Mouse (Mus musculus) neural tube, embryonic 13.5 days (tissue): Measurements from ENCODE around the gene Pex7. TPM values are rescaled to one million over a fixed set of nuclear protein-coding genes. Genes with fewer than 3 reads are reported as not detected.

Experiments used
- ATAC-seq: fragments of 200-750 bp; cut with Nextera tagmentation; 2 replicates; pipeline ENCODE4 v1.8.0; 2017; ENCODE audit warnings: low read depth, mild to moderate bottlenecking, moderate TSS enrichment, moderate library complexity
- H3K27ac ChIP-seq: fragments of 300-500 bp; sonication (generic); replicated peaks from 2 replicates; pipeline ENCODE4 v1.5.1; 2015; ENCODE audit warnings: moderate library complexity, mild to moderate bottlenecking, inconsistent platforms
- H3K27me3 ChIP-seq: fragments of 300-500 bp; sonication (generic); 2 replicates; pipeline ENCODE4 v1.6.1; 2015; ENCODE audit warnings: mild to moderate bottlenecking, inconsistent platforms
- H3K36me3 ChIP-seq: fragments of 300-500 bp; sonication (generic); 2 replicates; pipeline ENCODE4 v1.6.1; 2015; ENCODE audit warnings: mild to moderate bottlenecking, inconsistent platforms
- H3K4me1 ChIP-seq: fragments of 300-500 bp; sonication (generic); replicated peaks from 2 replicates; pipeline ENCODE4 v1.6.1; 2015; ENCODE audit warnings: inconsistent platforms
- H3K4me2 ChIP-seq: fragments of 300-500 bp; sonication (generic); 2 replicates; pipeline ENCODE4 v1.6.1; 2015; ENCODE audit warnings: inconsistent platforms, mild to moderate bottlenecking, moderate library complexity
- H3K4me3 ChIP-seq: fragments of 300-500 bp; sonication (generic); 2 replicates; pipeline ENCODE4 v1.5.1; 2015; ENCODE audit warnings: mild to moderate bottlenecking, inconsistent platforms
- H3K9ac ChIP-seq: fragments of 300-500 bp; sonication (generic); 2 replicates; pipeline ENCODE4 v1.6.1; 2015; ENCODE audit warnings: moderate library complexity, mild to moderate bottlenecking, inconsistent platforms
- H3K9me3 ChIP-seq: fragments of 300-500 bp; sonication (generic); 2 replicates; pipeline ENCODE4 v1.6.1; 2016; ENCODE audit warnings: inconsistent platforms
- WGBS: fragments of 180-500 bp; shearing (Covaris S2); methylation state at CpG from one replicate; pipeline ENCODE4 v1.1.7; 2015; 5-methylcytosine and 5-hydroxymethylcytosine counted together
- polyA plus RNA-seq: library from polyadenylated mRNA; unstranded; fragments of >200 nt; fragmentation: Nextera tagmentation; extraction: Ambion mirVana; gene quantifications from 2 replicates; pipeline ENCODE4 v1.2.1, GENCODE M21; 2015

The Pex7 gene
- polyA plus RNA-seq, 1 experiment from 2014 or later, result 33.4 TPM

GRCm38 (mm10) chr10:19941914-19942313 is 34.4 kb upstream of the Pex7 start:
- Histone ChIP-seq H3K9me3 (no peaks in the 10 kb centered on the region), H3K27me3 (peaks cover 7% of the 10 kb centered on the region), H3K4me1 (no peaks in the 10 kb centered on the region; the same call in 1 of the 2 replicates), H3K4me3 (no peak overlapping the region), H3K9ac (no peak overlapping the region), H3K36me3 (no peaks in the 10 kb centered on the region), H3K27ac (no peak overlapping the region), H3K4me2 (no peak overlapping the region)
- WGBS, result 87% methylated on average over 9 of the region's 9 CpGs
- ATAC-seq, result no peak

GRCm38 (mm10) chr10:19941063-19941462 is 33.6 kb upstream of the Pex7 start:
- ATAC-seq, result no peak
- Histone ChIP-seq H3K27me3 (peaks cover 10% of the 10 kb centered on the region), H3K4me2 (no peak overlapping the region), H3K36me3 (no peaks in the 10 kb centered on the region), H3K4me3 (no peak overlapping the region), H3K4me1 (no peaks in the 10 kb centered on the region; the same call in 1 of the 2 replicates), H3K9me3 (no peaks in the 10 kb centered on the region), H3K27ac (no peak overlapping the region), H3K9ac (no peak overlapping the region)
- 71% methylated on average over 6 of the region's 6 CpGs for WGBS

GRCm38 (mm10) chr10:19940626-19941025 is 33.1 kb upstream of the Pex7 start:
- H3K9me3 ChIP-seq, result no peaks in the 10 kb centered on the region
- H3K4me3 ChIP-seq, result no peak overlapping the region
- H3K36me3 ChIP-seq, result no peaks in the 10 kb centered on the region
- H3K4me2 ChIP-seq, result no peak overlapping the region
- H3K27ac ChIP-seq, result no peak overlapping the region
- 87% methylated on average over 8 of the region's 8 CpGs for WGBS
- H3K27me3 ChIP-seq, result peaks cover 14% of the 10 kb centered on the region
- H3K4me1 ChIP-seq, result no peaks in the 10 kb centered on the region; the same call in 1 of the 2 replicates
- H3K9ac ChIP-seq, result no peak overlapping the region
- no peak for ATAC-seq

- Histone ChIP-seq H3K4me1 (peaks cover 3% of the 10 kb centered on the region), H3K4me2 (no peak overlapping the region), H3K27me3 (peaks cover 19% of the 10 kb centered on the region), H3K36me3 (no peaks in the 10 kb centered on the region), H3K27ac (no peak overlapping the region), H3K9ac (no peak overlapping the region), H3K4me3 (no peak overlapping the region), H3K9me3 (no peaks in the 10 kb centered on the region)
- 88% methylated on average over 7 of the region's 7 CpGs for WGBS
- ATAC-seq, result no peak
These were observed 32.6 kb upstream of the Pex7 start for GRCm38 (mm10) chr10:19940127-19940526.

GRCm38 (mm10) chr10:19939282-19939705 is 31.8 kb upstream of the Pex7 start:
- WGBS, result 61% methylated on average over 8 of the region's 8 CpGs
- Histone ChIP-seq H3K4me3 (no peak overlapping the region), H3K36me3 (no peaks in the 10 kb centered on the region), H3K9me3 (no peaks in the 10 kb centered on the region), H3K27ac (no peak overlapping the region), H3K27me3 (peaks cover 28% of the 10 kb centered on the region), H3K9ac (no peak overlapping the region), H3K4me2 (no peak overlapping the region), H3K4me1 (peaks cover 9% of the 10 kb centered on the region)
- no peak for ATAC-seq

- WGBS, result 73% methylated on average over 6 of the region's 6 CpGs
- H3K4me3 ChIP-seq, result no peak overlapping the region
- H3K4me2 ChIP-seq, result no peak overlapping the region
- no peak for ATAC-seq
- no peak overlapping the region for H3K9ac ChIP-seq
- H3K27me3 ChIP-seq, result peaks cover 29% of the 10 kb centered on the region
- peaks cover 10% of the 10 kb centered on the region for H3K4me1 ChIP-seq
- H3K27ac ChIP-seq, result no peak overlapping the region
- H3K9me3 ChIP-seq, result no peaks in the 10 kb centered on the region
- no peaks in the 10 kb centered on the region for H3K36me3 ChIP-seq
These were observed 31.2 kb upstream of the Pex7 start for GRCm38 (mm10) chr10:19938738-19939137.

DNA sequence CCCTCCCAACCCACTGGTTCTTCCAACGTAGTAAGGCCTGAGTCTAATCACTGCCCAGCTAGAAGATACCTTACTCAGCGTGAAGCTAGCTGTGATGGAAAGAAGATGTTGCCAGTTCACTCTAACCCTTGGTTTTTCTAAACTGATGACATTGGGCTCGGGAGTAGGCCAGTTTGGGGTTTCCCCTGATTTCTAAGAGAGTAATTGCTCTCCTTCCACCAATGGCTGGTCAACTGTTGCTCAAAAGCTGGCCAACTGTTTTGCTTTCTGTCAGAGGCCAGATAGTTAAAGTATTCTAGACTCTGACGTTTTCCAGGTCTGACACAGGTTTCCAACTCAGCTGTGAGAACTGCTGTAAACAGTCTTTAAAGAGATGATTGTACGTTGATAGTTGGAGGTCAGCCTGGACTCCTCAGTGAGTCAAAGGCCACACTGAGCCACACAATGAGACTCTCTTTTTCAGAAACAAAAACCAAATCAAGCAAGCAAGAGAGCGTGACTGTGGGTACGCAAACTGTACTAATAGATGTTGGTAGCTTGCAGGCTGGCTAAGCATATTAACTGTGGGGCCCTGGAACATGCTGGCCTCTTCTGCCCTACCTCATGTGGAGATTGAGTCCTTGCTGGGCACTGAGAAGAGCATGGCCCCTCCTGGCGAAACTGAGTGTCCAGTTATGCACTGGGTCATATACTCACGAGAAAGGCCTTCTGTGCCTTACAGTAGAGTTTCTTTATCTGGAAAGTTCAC is 29.6 kb upstream of the Pex7 start:
- Histone ChIP-seq H3K4me2 (0 out of 2 replicates have a peak overlapping the region, but pooled peaks have one; percentile 9), H3K4me1 (peaks cover 18% of the 10 kb centered on the region), H3K9me3 (no peaks in the 10 kb centered on the region), H3K9ac (no peak overlapping the region), H3K4me3 (no peak overlapping the region), H3K27me3 (peaks cover 45% of the 10 kb centered on the region), H3K36me3 (no peaks in the 10 kb centered on the region), H3K27ac (no peak overlapping the region; the same call in 1 of the 2 replicates)
- WGBS, result 55% methylated on average over 9 of the region's 9 CpGs
- ATAC-seq, result no peak

- H3K9ac ChIP-seq, result no peak overlapping the region
- H3K4me1 ChIP-seq, result peaks cover 18% of the 10 kb centered on the region
- peak overlapping the region; percentile 96; the same call in 1 of the 2 replicates for H3K4me2 ChIP-seq
- H3K9me3 ChIP-seq, result no peaks in the 10 kb centered on the region
- H3K27ac ChIP-seq, result no peak overlapping the region
- no peaks in the 10 kb centered on the region for H3K36me3 ChIP-seq
- H3K27me3 ChIP-seq, result peaks cover 49% of the 10 kb centered on the region
- no peak for ATAC-seq
- no peak overlapping the region for H3K4me3 ChIP-seq
- WGBS, result 45% methylated on average over 4 of the region's 4 CpGs
These were observed 28.4 kb upstream of the Pex7 start for GRCm38 (mm10) chr10:19935821-19936367.

DNA sequence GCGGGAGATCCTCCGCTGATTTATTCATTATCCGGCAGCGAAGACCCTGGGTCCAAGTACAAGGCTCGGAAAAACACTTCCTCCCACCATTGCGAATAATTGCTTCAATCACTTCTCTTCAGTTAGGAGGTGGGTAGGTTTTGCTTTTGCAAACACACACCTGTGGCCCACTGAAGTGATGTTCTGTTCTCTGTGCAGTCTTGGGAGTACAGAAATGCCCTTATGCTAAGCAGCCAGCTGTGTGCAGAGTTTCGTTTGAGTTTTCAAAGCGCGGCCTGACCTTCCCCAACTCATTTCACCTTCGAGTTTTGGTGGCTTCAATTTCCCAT is 27.8 kb upstream of the Pex7 start:
- Histone ChIP-seq H3K9me3 (no peaks in the 10 kb centered on the region), H3K9ac (peak overlapping the region; percentile 71; the same call in 1 of the 2 replicates), H3K27ac (no peak overlapping the region), H3K27me3 (peaks cover 52% of the 10 kb centered on the region), H3K36me3 (no peaks in the 10 kb centered on the region), H3K4me1 (peaks cover 18% of the 10 kb centered on the region), H3K4me3 (peak overlapping the region; percentile 60), H3K4me2 (peak overlapping the region; percentile 96)
- WGBS, result 3% methylated on average over 10 of the region's 10 CpGs
- no peak for ATAC-seq

- peak within 1 kb of the TSS; percentile 71 for H3K9ac ChIP-seq
- ATAC-seq, result peak; percentile 88
- H3K9me3 ChIP-seq, result no peaks in the 10 kb centered on the region
- no peaks in the 10 kb centered on the region for H3K36me3 ChIP-seq
- H3K27ac ChIP-seq, result peak within 1 kb of the TSS; percentile 61
- H3K4me1 ChIP-seq, result peaks cover 18% of the 10 kb centered on the region
- H3K27me3 ChIP-seq, result peaks cover 54% of the 10 kb centered on the region
- H3K4me2 ChIP-seq, result peak within 1 kb of the TSS; percentile 96
- WGBS, result under 1% methylated on average over 86 of the region's 95 CpGs
- peak within 1 kb of the TSS; percentile 60 for H3K4me3 ChIP-seq
These were observed 27.1 kb upstream of the Pex7 start, which contains the start of gene Map3k5 for GRCm38 (mm10) chr10:19934384-19935294. Map3k5 (plus strand) TSS chr10:19934472.

- Histone ChIP-seq H3K9ac (peak overlapping the region; percentile 71), H3K4me1 (peaks cover 18% of the 10 kb centered on the region), H3K36me3 (no peaks in the 10 kb centered on the region), H3K27ac (peak overlapping the region; percentile 61), H3K9me3 (no peaks in the 10 kb centered on the region), H3K4me2 (peak overlapping the region; percentile 96), H3K4me3 (peak overlapping the region; percentile 60), H3K27me3 (peaks cover 54% of the 10 kb centered on the region)
- peak; percentile 88 for ATAC-seq
- WGBS, result under 1% methylated on average over 70 of the region's 97 CpGs
These were observed 26.3 kb upstream of the Pex7 start for GRCm38 (mm10) chr10:19933511-19934383.
